ENCODE assay signal across 23 mouse cellular contexts in genomic region chr1:128701326-128701725, GRCm38 (mm10).
DNase-seq lines count a peak whose midpoint lies in the region; ATAC-seq and TF ChIP-seq lines count a peak whose summit lies in the region.
"Had no signal": no experiment of that assay in that cellular context is flagged by ENCODE, and none has a peak within 500 bp of the region (broad histone marks: within the 10 kb centered on the region; RNA-seq: fewer than 3 reads in every experiment).

No protein-coding gene starts in this region.

- whole genome bisulfite sequencing in forebrain, embryonic 10.5 days: 66% methylated on average over 3 of the region's 3 CpGs
- WGBS in kidney, embryonic 16.5 days: 59% methylated on average over 3 of the region's 3 CpGs

- no peak for TF ChIP-seq POLR2A in myocyte (IDR thresholded peaks at IDR 0.05; ENCODE audit: insufficient read length, low read depth)

- H3K4me3 ChIP-seq in myocyte: no peak overlapping the region
- no peak overlapping the region for H3K4me3 ChIP-seq in forebrain, embryonic 10.5 days
- no peak overlapping the region for H3K4me3 ChIP-seq in kidney, embryonic 16.5 days (ENCODE audit: low read length)
- H3K4me3 ChIP-seq: forebrain, embryonic 12.5 days; heart, embryonic 15.5 days; limb, embryonic 10.5 days had no signal

- no peaks in the 10 kb centered on the region for H3K9me3 ChIP-seq in forebrain, embryonic 10.5 days
- no peaks in the 10 kb centered on the region for H3K9me3 ChIP-seq in kidney, embryonic 16.5 days (ENCODE audit: low read length)
- H3K9me3 ChIP-seq: forebrain, embryonic 12.5 days; heart, embryonic 15.5 days; limb, embryonic 10.5 days had no signal

- no peak overlapping the region for H3K9ac ChIP-seq in kidney, embryonic 16.5 days (replicated peaks; ENCODE audit: low read length)
- H3K9ac ChIP-seq: forebrain, embryonic 12.5 days; heart, embryonic 15.5 days; hindbrain, embryonic 14.5 days had no signal

- H3K79me2 ChIP-seq in myocyte (ENCODE audit: control insufficient read depth, insufficient read depth): no peaks in the 10 kb centered on the region

- H3ac ChIP-seq in myocyte (ENCODE audit: control insufficient read depth, insufficient read length): no peak overlapping the region

- no peaks in the 10 kb centered on the region for H3K27me3 ChIP-seq in myocyte (ENCODE audit: control insufficient read depth, insufficient read depth, insufficient read length)
- H3K27me3 ChIP-seq in forebrain, embryonic 10.5 days (ENCODE audit: poor library complexity, severe bottlenecking): no peaks in the 10 kb centered on the region
- H3K27me3 ChIP-seq in kidney, embryonic 16.5 days (ENCODE audit: insufficient read depth, low read length): no peaks in the 10 kb centered on the region
- H3K27me3 ChIP-seq: forebrain, embryonic 12.5 days; heart, embryonic 15.5 days had no signal

- H3K27ac ChIP-seq in forebrain, embryonic 10.5 days: no peak overlapping the region
- no peak overlapping the region for H3K27ac ChIP-seq in kidney, embryonic 16.5 days (ENCODE audit: low read length)
- H3K27ac ChIP-seq: forebrain, embryonic 12.5 days; heart, embryonic 15.5 days; hindbrain, embryonic 14.5 days; kidney, postnatal 0 days; limb, embryonic 10.5 days; macrophage had no signal

- no peak overlapping the region for H3K4me2 ChIP-seq in myocyte (ENCODE audit: low read depth)
- no peak overlapping the region for H3K4me2 ChIP-seq in kidney, embryonic 16.5 days (replicated peaks; ENCODE audit: low read depth, low read length)
- H3K4me2 ChIP-seq: forebrain, embryonic 12.5 days; heart, embryonic 15.5 days; hindbrain, embryonic 14.5 days had no signal

- H3K4me1 ChIP-seq in forebrain, embryonic 10.5 days: no peaks in the 10 kb centered on the region
- peaks cover 11% of the 10 kb centered on the region for H3K4me1 ChIP-seq in kidney, embryonic 16.5 days (ENCODE audit: insufficient read depth, low read length)
- H3K4me1 ChIP-seq: forebrain, embryonic 12.5 days; limb, embryonic 10.5 days had no signal

- DNase-seq in adrenal gland, postnatal 14 days: peak; percentile 30
- no peak for DNase-seq in adrenal gland, adult 2 months
- DNase-seq in 416B (ENCODE audit: low read depth) (peak; percentile 80), MN1 (ENCODE audit: low spot score) (peak; percentile 45)
- DNase-seq in forebrain, embryonic 10.5 days (ENCODE audit: extremely low spot score, low spot score): no peak
- DNase-seq: cerebellum, adult 11-12 months; cerebellum, postnatal 14 days; gastrocnemius, postnatal 10 days; heart, postnatal 36 days; kidney, adult 18-20 months; liver; thymus, postnatal 25 days had no signal

- no peak for ATAC-seq in kidney, embryonic 16.5 days (ENCODE audit: low FRiP score, low TSS enrichment)
- ATAC-seq in erythroblast, adult 5-6 weeks (replicated peaks; ENCODE audit: low FRiP score, poor library complexity, severe bottlenecking): no peak
- ATAC-seq: inflammation-experienced regulatory T-cells, adult 6 months; midbrain, embryonic 16.5 days had no signal

- no peaks in the 10 kb centered on the region for H3K36me3 ChIP-seq in myocyte (ENCODE audit: control insufficient read depth, insufficient read depth)
- H3K36me3 ChIP-seq in forebrain, embryonic 10.5 days (replicated peaks): no peaks in the 10 kb centered on the region
- no peaks in the 10 kb centered on the region for H3K36me3 ChIP-seq in kidney, embryonic 16.5 days (ENCODE audit: insufficient read depth, low read length)
- H3K36me3 ChIP-seq: forebrain, embryonic 12.5 days; heart, embryonic 15.5 days; limb, embryonic 10.5 days had no signal

TF ChIP-seq in myocyte, 11 proteins besides CTCF, POLR2A, EP300 and RAD21:
- no peak for TF ChIP-seq SRF (IDR thresholded peaks at IDR 0.05; ENCODE audit: control insufficient read depth, insufficient read length, low read depth)
- peak in 2 of 3 experiments; percentile 27 to 28 for TF ChIP-seq MYOD1 (IDR thresholded peaks at IDR 0.05; ENCODE audit: control insufficient read depth in 1 of 3, insufficient read length in 2 of 3, low read depth in 2 of 3)

Comparison
In these comparisons a context has a peak if more than half of its experiments do, and no peak if none do; other contexts are left out.
1. DNase-seq: peak in adrenal gland, postnatal 14 days (single experiment), 416B (single experiment) and MN1 (single experiment); none in adrenal gland, adult 2 months (single experiment) and forebrain, embryonic 10.5 days (single experiment).